Mouse (Mus musculus): ENCODE data around the gene Isl2.

DNA sequence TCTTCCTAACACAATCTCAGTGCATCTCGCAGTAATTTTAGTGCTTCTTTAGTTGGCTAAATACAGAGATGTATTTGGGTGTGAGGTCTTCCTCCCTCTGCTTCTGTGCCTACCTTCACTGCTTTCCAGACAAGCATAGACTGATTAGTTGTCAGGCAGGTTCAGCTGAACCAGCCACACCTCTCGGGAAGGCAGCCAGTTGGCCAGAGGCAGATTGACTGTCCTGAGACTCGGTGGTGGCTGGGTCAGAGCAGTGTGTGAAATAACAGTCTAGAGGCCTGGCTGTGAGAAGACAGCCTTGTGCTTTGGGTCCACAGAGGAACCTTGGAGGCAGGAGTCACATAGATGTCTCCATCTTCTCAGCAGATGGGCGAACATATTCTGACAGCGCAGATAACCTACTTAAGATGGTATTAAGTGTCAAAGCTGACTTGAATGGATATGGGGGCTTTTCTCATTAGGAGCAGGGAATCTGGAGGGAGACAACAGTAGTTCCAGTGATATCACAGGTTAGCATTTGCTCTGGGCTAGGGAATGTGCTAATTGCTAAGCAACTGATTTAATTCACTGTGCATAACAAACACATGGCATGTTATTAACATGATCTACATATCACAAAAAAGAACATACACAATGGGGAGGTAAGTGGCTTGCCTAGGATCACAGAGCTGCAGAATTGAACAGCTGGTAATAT is 30.1 kb downstream of the Isl2 start:
- TF ChIP-seq CTCF (IDR thresholded peaks at IDR 0.05; ENCODE audit: extremely low read depth, insufficient read depth, insufficient read length, insufficient replicate concordance) (no peak), POLR2A (IDR thresholded peaks at IDR 0.05; ENCODE audit: low read depth, low read length) (no peak)

Data from spleen, adult 2 months (tissue).